Mouse (Mus musculus) midbrain, embryonic 14.5 days (tissue): ENCODE data around the gene Luzp1. TPM values are rescaled to one million over a fixed set of nuclear protein-coding genes. Genes with fewer than 3 reads are reported as not detected.
A peak's percentile ranks its signal among the peaks of the same experiment; 100 is the strongest.

Source experiments
- ATAC-seq: fragments of 200-750 bp; cut with Nextera tagmentation; 2 replicates; pipeline ENCODE4 v1.8.0; 2017; ENCODE audit warnings: moderate number of reproducible peaks, moderate library complexity; ENCODE audit not compliant: low FRiP score, low TSS enrichment
- DNase-seq: peaks from one replicate; pipeline ENCODE4 v3.0.0-alpha.2; 2015
- H3K27ac ChIP-seq: fragments of 300-500 bp; sonication (generic); replicated peaks from 2 replicates; pipeline ENCODE4 v1.5.1; 2014; ENCODE audit warnings: mild to moderate bottlenecking, low read depth, low read length, moderate library complexity
- H3K27me3 ChIP-seq: fragments of 300-500 bp; sonication (generic); 2 replicates; pipeline ENCODE4 v1.6.1; 2014; ENCODE audit warnings: low read length, control low read depth, mixed read lengths; ENCODE audit not compliant: control insufficient read depth, insufficient read depth
- H3K36me3 ChIP-seq: fragments of 300-500 bp; sonication (generic); 2 replicates; pipeline ENCODE4 v1.6.1; 2014; ENCODE audit warnings: low read length, control low read depth; ENCODE audit not compliant: control insufficient read depth, insufficient read depth
- H3K4me1 ChIP-seq: fragments of 300-500 bp; sonication (generic); 2 replicates; pipeline ENCODE4 v1.6.1; 2014; ENCODE audit warnings: mild to moderate bottlenecking, antibody characterized with exemption, low read length, control low read depth; ENCODE audit not compliant: control insufficient read depth, insufficient read depth
- H3K4me2 ChIP-seq: fragments of 300-500 bp; sonication (generic); 2 replicates; pipeline ENCODE4 v1.6.1; 2014; ENCODE audit warnings: mild to moderate bottlenecking, low read length, moderate library complexity
- H3K4me3 ChIP-seq: fragments of 300-500 bp; sonication (generic); replicated peaks from 2 replicates; pipeline ENCODE4 v1.5.1; 2014; ENCODE audit warnings: low read depth, low read length
- H3K9ac ChIP-seq: fragments of 300-500 bp; sonication (generic); replicated peaks from 2 replicates; pipeline ENCODE4 v1.6.1; 2014; ENCODE audit warnings: mild to moderate bottlenecking, low read length, moderate library complexity
- H3K9me3 ChIP-seq: fragments of 300-500 bp; sonication (generic); 2 replicates; pipeline ENCODE4 v1.6.1; 2016; ENCODE audit warnings: low read length, control low read depth, mixed read lengths; ENCODE audit not compliant: control insufficient read depth
- WGBS: fragments of 180-500 bp; shearing (Covaris S2); extraction: QIAGEN DNeasy Blood & Tissue Kit; methylation state at CpG from one replicate; pipeline ENCODE4 v1.1.7; 2014; 5-methylcytosine and 5-hydroxymethylcytosine counted together
- polyA plus RNA-seq: library from polyadenylated mRNA; unstranded; fragments of >200 nt; fragmentation: Nextera tagmentation; extraction: Ambion mirVana; gene quantifications from 2 replicates; pipeline ENCODE4 v1.2.1, GENCODE M21; 2014

Luzp1 gene
- polyA plus RNA-seq, 1 experiment from 2014 or later = 40.1 TPM

- Histone ChIP-seq H3K4me2 (no peak overlapping the region), H3K4me1 (peaks cover 19% of the 10 kb centered on the region), H3K4me3 (peak overlapping the region; percentile 85; the same call in 1 of the 2 replicates), H3K9ac (no peak overlapping the region), H3K27me3 (peaks cover 8% of the 10 kb centered on the region; the same call in 1 of the 2 replicates), H3K9me3 (no peaks in the 10 kb centered on the region), H3K36me3 (no peaks in the 10 kb centered on the region), H3K27ac (no peak overlapping the region)
- WGBS = 74% methylated on average over 14 of the region's 14 CpGs
- no peak for ATAC-seq
- no peak for DNase-seq
Observed at GRCm38 (mm10) chr4:136468553-136469327, 821 bp upstream of the Luzp1 start.

- Histone ChIP-seq H3K27me3 (peaks cover 4% of the 10 kb centered on the region; the same call in 1 of the 2 replicates), H3K4me2 (peak overlapping the region; percentile 53), H3K27ac (peak overlapping the region; percentile 94), H3K9me3 (no peaks in the 10 kb centered on the region), H3K36me3 (no peaks in the 10 kb centered on the region), H3K4me3 (peak overlapping the region; percentile 85), H3K4me1 (peaks cover 19% of the 10 kb centered on the region), H3K9ac (peak overlapping the region; percentile 87)
- ATAC-seq = peak; percentile 90
- peak; percentile 81 for DNase-seq
- WGBS = under 1% methylated on average over 47 of the region's 55 CpGs
Observed at GRCm38 (mm10) chr4:136469941-136470346, 383 bp downstream of the Luzp1 start.

- H3K27me3 ChIP-seq = no peaks in the 10 kb centered on the region
- WGBS = under 1% methylated on average over 58 of the region's 58 CpGs
Observed at GRCm38 (mm10) chr4:136470347-136471071, 948 bp downstream of the Luzp1 start.

GRCm38 (mm10) chr4:136476692-136477091 lies 7.1 kb downstream of the Luzp1 start:
- DNase-seq = no peak
- Histone ChIP-seq H3K4me3 (no peak overlapping the region), H3K9me3 (no peaks in the 10 kb centered on the region), H3K4me1 (peaks cover 12% of the 10 kb centered on the region), H3K27me3 (no peaks in the 10 kb centered on the region), H3K36me3 (no peaks in the 10 kb centered on the region), H3K9ac (no peak overlapping the region), H3K27ac (no peak overlapping the region), H3K4me2 (no peak overlapping the region)
- WGBS = 97% methylated on average over 1 of the region's 1 CpGs
- ATAC-seq = no peak

More at GRCm38 (mm10) chr4:136470347-136471071, 948 bp downstream of the Luzp1 start:
- peaks cover 19% of the 10 kb centered on the region for H3K4me1 ChIP-seq
- H3K36me3 ChIP-seq = no peaks in the 10 kb centered on the region
- H3K27ac ChIP-seq = peak overlapping the region; percentile 94
- peak overlapping the region; percentile 87 for H3K9ac ChIP-seq
- DNase-seq (peak; percentile 70), ATAC-seq (peak; percentile 53; the same call in 1 of the 2 replicates)
- peak overlapping the region; percentile 85 for H3K4me3 ChIP-seq
- peak overlapping the region; percentile 53 for H3K4me2 ChIP-seq
- H3K9me3 ChIP-seq = no peaks in the 10 kb centered on the region

- Histone ChIP-seq H3K4me2 (no peak overlapping the region), H3K4me3 (no peak overlapping the region), H3K36me3 (no peaks in the 10 kb centered on the region), H3K9me3 (no peaks in the 10 kb centered on the region), H3K4me1 (no peaks in the 10 kb centered on the region), H3K27ac (no peak overlapping the region), H3K27me3 (no peaks in the 10 kb centered on the region), H3K9ac (no peak overlapping the region)
- ATAC-seq (no peak), DNase-seq (no peak)
- WGBS = 93% methylated on average over 2 of the region's 2 CpGs
Observed at GRCm38 (mm10) chr4:136486549-136486948, 17.0 kb downstream of the Luzp1 start.

GRCm38 (mm10) chr4:136495993-136496392 lies 26.4 kb downstream of the Luzp1 start:
- ATAC-seq (no peak), DNase-seq (no peak)
- Histone ChIP-seq H3K9me3 (no peaks in the 10 kb centered on the region), H3K4me3 (no peak overlapping the region), H3K4me1 (no peaks in the 10 kb centered on the region), H3K27me3 (no peaks in the 10 kb centered on the region), H3K27ac (no peak overlapping the region), H3K36me3 (no peaks in the 10 kb centered on the region), H3K4me2 (no peak overlapping the region), H3K9ac (no peak overlapping the region)

- Histone ChIP-seq H3K36me3 (no peaks in the 10 kb centered on the region), H3K27me3 (no peaks in the 10 kb centered on the region), H3K4me3 (no peak overlapping the region), H3K9ac (no peak overlapping the region), H3K4me1 (no peaks in the 10 kb centered on the region), H3K27ac (no peak overlapping the region), H3K9me3 (no peaks in the 10 kb centered on the region), H3K4me2 (no peak overlapping the region)
- DNase-seq (no peak), ATAC-seq (no peak)
- 68% methylated on average over 2 of the region's 2 CpGs for WGBS
Observed at GRCm38 (mm10) chr4:136505426-136506215, 36.1 kb downstream of the Luzp1 start.

- Histone ChIP-seq H3K4me3 (no peak overlapping the region), H3K27ac (no peak overlapping the region), H3K9me3 (no peaks in the 10 kb centered on the region), H3K4me1 (no peaks in the 10 kb centered on the region), H3K4me2 (no peak overlapping the region), H3K27me3 (no peaks in the 10 kb centered on the region), H3K9ac (no peak overlapping the region), H3K36me3 (no peaks in the 10 kb centered on the region)
- no peak for ATAC-seq
- DNase-seq = no peak
- 83% methylated on average over 1 of the region's 1 CpGs for WGBS
Observed at GRCm38 (mm10) chr4:136509857-136510256, 40.3 kb downstream of the Luzp1 start.
